Mouse (Mus musculus) myocyte (in vitro differentiated cells): ENCODE measurements at regions not wholly inside any gene's neighbourhood (a gene's known extent, or its start where the extent isn't known, plus 50 kb on each side); places are given as distances from the start of the nearest gene placed in this dataset.

Experiments
- MAX ChIP-seq: IDR thresholded peaks from one replicate; pipeline ENCODE4 v1.6.1; 2011; ENCODE audit warnings: low read depth, mild to moderate bottlenecking, control low read depth
- MYOD1 ChIP-seq, 3 experiments: IDR thresholded peaks; one replicate each; pipeline ENCODE4 v1.6.1; 2011; ENCODE audit warnings: control low read depth in 2 of 3, low read depth in 2 of 3, mild to moderate bottlenecking in 2 of 3, moderate library complexity in 1 of 3; ENCODE audit not compliant: insufficient read length in 2 of 3, control insufficient read depth in 1 of 3
- POLR2A ChIP-seq: IDR thresholded peaks from one replicate; pipeline ENCODE4 v1.6.1; 2011; ENCODE audit warnings: low read depth, mild to moderate bottlenecking, control low read depth, moderate library complexity; ENCODE audit not compliant: insufficient read length
- POLR2AphosphoS2 ChIP-seq: IDR thresholded peaks from one replicate; pipeline ENCODE4 v1.6.1; 2011; ENCODE audit warnings: low read depth, control low read depth; ENCODE audit not compliant: insufficient read length
- REST ChIP-seq: IDR thresholded peaks from one replicate; pipeline ENCODE4 v1.6.1; 2011; ENCODE audit warnings: mild to moderate bottlenecking, control low read depth, moderate library complexity; ENCODE audit not compliant: insufficient read depth, insufficient read length
- SRF ChIP-seq: IDR thresholded peaks from one replicate; pipeline ENCODE4 v1.6.1; 2011; ENCODE audit warnings: low read depth; ENCODE audit not compliant: control insufficient read depth, insufficient read length
- TCF12 ChIP-seq: IDR thresholded peaks from one replicate; pipeline ENCODE4 v1.6.1; 2011; ENCODE audit warnings: mild to moderate bottlenecking, control low read depth; ENCODE audit not compliant: poor library complexity, insufficient read depth, severe bottlenecking
- USF1 ChIP-seq: IDR thresholded peaks from one replicate; pipeline ENCODE4 v1.6.1; 2011; ENCODE audit warnings: low read depth, mild to moderate bottlenecking, control low read depth, moderate library complexity

GRCm38 (mm10) chr4:54184213-54184612 is 358.4 kb downstream of the Tmem38b start:
- TF ChIP-seq POLR2A, result no peak
- TF ChIP-seq MYOD1 (IDR thresholded peaks at IDR 0.05; ENCODE audit: control insufficient read depth in 1 of 3, insufficient read length in 2 of 3, low read depth in 2 of 3), result no peak
- no peak for TF ChIP-seq REST
- no peak for TF ChIP-seq TCF12
- no peak for TF ChIP-seq SRF
- TF ChIP-seq USF1, result no peak
- TF ChIP-seq MAX, result no peak
- TF ChIP-seq POLR2AphosphoS2, result no peak
